Mouse (Mus musculus): ENCODE data around the gene Hist1h2ad. TPM values are rescaled to one million over a fixed set of nuclear protein-coding genes. Genes with fewer than 3 reads are reported as not detected.

Gene Hist1h2ad
- polyA plus RNA-seq, 1 experiment from 2014 or later: 1.0 TPM

DNA sequence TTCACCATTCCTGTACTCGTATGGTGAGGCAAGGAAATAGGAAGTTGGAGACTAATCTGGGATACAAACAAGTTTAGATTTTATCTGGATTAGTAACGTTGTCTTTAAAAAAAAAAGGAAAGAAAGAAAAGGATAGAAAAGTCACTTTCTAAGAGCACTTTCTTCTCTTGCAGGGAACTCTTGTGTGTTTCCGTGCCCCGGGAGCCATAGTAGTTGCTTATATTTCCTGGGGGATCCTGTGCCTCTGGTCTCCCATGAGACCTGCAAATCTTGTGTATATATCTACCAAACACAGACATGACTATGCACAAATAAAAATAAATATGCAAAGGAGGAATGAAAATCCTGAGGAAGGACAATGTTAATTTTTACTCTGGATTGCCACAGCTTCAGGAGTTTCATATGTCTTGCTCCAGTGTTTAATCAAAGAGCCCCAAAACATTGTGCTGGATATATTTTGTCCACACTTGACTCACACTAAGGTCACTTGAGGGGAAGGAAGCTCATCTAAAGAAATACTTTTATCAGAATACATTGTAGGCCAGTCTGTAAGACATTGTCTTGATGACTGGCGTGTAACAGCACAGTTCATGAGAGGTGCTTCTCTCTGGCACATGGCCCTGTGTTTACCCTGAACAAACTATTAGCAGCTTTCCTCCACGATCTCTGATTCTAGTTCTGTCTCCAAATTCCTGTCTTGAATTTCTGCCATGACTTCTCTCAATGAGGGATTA is 2.9 kb downstream of the Hist1h2ad start:
- WGBS: 47% methylated on average over 6 of the region's 6 CpGs
- ATAC-seq (ENCODE audit: low FRiP score) (no peak), DNase-seq (ENCODE audit: low spot score) (peak; percentile 37)
- Histone ChIP-seq H3K4me1 (replicated peaks; ENCODE audit: control insufficient read depth, insufficient read depth, low read length) (peaks cover 2% of the 10 kb centered on the region; the same call in 1 of the 2 replicates), H3K4me3 (ENCODE audit: low read depth, low read length) (peak overlapping the region; percentile 41), H3K36me3 (ENCODE audit: control insufficient read depth, insufficient read depth, low read length) (no peaks in the 10 kb centered on the region), H3K9me3 (ENCODE audit: control insufficient read depth, low read length) (no peaks in the 10 kb centered on the region), H3K4me2 (replicated peaks; ENCODE audit: low read depth, low read length) (peak overlapping the region; percentile 66), H3K27ac (ENCODE audit: low read depth, low read length) (peak overlapping the region; percentile 77), H3K27me3 (ENCODE audit: control insufficient read depth, insufficient read depth, low read length) (no peaks in the 10 kb centered on the region), H3K9ac (ENCODE audit: low read depth, low read length) (peak overlapping the region; percentile 65)

DNA sequence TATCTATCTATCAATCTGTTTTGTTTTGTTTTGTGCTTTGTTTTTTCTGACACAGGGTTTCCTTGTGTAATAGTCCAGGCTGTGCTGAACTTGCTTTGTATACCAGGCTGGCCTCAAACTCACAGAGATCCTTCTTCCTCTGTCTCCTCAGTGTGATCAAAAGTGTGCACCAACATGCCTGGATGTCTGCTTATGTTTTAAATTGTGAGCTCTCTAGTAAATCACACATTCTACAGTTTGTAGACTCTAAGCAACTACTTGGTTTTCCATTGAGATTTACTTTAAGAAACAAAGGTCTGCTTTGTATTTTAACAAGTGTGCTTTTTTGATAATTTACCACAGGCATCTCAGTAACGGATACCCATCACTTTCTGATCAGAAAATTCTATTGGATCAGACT is 3.7 kb downstream of the Hist1h2ad start:
- no peak overlapping the region for H3K9ac ChIP-seq (ENCODE audit: low read depth, low read length)
- H3K4me1 ChIP-seq (replicated peaks; ENCODE audit: control insufficient read depth, insufficient read depth, low read length): peaks cover 2% of the 10 kb centered on the region; the same call in 1 of the 2 replicates
- H3K27ac ChIP-seq (ENCODE audit: low read depth, low read length): 0 out of 2 replicates have a peak overlapping the region, but pooled peaks have one; percentile 24
- H3K27me3 ChIP-seq (ENCODE audit: control insufficient read depth, insufficient read depth, low read length): no peaks in the 10 kb centered on the region
- WGBS: 87% methylated on average over 1 of the region's 1 CpGs
- H3K4me3 ChIP-seq (ENCODE audit: low read depth, low read length): no peak overlapping the region
- DNase-seq (ENCODE audit: low spot score) (no peak), ATAC-seq (ENCODE audit: low FRiP score) (no peak)
- H3K36me3 ChIP-seq (ENCODE audit: control insufficient read depth, insufficient read depth, low read length): no peaks in the 10 kb centered on the region
- no peak overlapping the region for H3K4me2 ChIP-seq (replicated peaks; ENCODE audit: low read depth, low read length)
- H3K9me3 ChIP-seq (ENCODE audit: control insufficient read depth, low read length): no peaks in the 10 kb centered on the region

DNA sequence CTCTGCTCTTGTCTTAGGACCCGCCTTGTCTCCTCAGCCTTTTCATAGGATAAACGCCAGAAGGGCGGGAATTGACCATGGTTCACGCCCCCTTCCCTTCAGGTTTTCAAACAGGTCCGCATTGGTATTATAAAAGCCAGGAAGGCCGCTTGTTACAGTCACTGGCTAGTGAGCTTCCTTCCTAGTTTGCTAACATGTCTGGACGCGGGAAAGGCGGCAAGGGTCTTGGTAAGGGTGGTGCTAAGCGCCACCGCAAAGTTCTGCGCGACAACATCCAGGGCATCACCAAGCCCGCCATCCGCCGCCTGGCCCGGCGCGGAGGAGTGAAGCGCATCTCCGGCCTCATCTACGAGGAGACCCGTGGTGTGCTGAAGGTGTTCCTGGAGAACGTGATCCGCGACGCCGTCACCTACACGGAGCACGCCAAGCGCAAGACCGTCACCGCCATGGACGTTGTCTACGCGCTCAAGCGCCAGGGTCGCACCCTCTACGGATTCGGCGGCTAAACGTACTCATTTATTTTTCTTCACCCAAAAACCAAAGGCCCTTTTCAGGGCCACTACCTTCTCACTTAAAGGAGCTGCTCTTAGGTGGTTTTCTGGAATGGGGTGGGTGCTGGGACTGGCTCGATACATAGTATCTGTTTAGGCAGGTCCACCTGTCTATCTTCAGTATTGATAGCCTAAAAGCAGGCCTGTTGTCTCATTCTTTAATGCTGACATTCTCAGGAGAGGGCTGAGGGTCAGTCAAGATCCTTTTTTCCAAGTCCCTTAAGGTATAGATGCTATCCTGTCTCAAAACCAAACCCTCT is 7.4 kb downstream of the Hist1h2ad start, which contains the start of gene Hist1h4d:
Gene Hist1h4d, plus strand, starts transcription at position 191 of the 811 bp plus-strand sequence.
- H3K9me3 ChIP-seq (ENCODE audit: control insufficient read depth, low read length): no peaks in the 10 kb centered on the region
- under 1% methylated on average over 43 of the region's 43 CpGs for WGBS
- peak; percentile 99 for DNase-seq (ENCODE audit: low spot score)
- peaks cover 3% of the 10 kb centered on the region; the same call in 1 of the 2 replicates for H3K4me1 ChIP-seq (replicated peaks; ENCODE audit: control insufficient read depth, insufficient read depth, low read length)
- ATAC-seq (ENCODE audit: low FRiP score): peak; percentile 90
- peak within 1 kb of the TSS; percentile 44 for H3K4me3 ChIP-seq (ENCODE audit: low read depth, low read length)
- peak within 1 kb of the TSS; percentile 88 for H3K27ac ChIP-seq (ENCODE audit: low read depth, low read length)
- peak within 1 kb of the TSS; percentile 63 for H3K9ac ChIP-seq (ENCODE audit: low read depth, low read length)
- H3K36me3 ChIP-seq (ENCODE audit: control insufficient read depth, insufficient read depth, low read length): no peaks in the 10 kb centered on the region
- no peaks in the 10 kb centered on the region for H3K27me3 ChIP-seq (ENCODE audit: control insufficient read depth, insufficient read depth, low read length)
- peak within 1 kb of the TSS; percentile 83 for H3K4me2 ChIP-seq (replicated peaks; ENCODE audit: low read depth, low read length)

DNA sequence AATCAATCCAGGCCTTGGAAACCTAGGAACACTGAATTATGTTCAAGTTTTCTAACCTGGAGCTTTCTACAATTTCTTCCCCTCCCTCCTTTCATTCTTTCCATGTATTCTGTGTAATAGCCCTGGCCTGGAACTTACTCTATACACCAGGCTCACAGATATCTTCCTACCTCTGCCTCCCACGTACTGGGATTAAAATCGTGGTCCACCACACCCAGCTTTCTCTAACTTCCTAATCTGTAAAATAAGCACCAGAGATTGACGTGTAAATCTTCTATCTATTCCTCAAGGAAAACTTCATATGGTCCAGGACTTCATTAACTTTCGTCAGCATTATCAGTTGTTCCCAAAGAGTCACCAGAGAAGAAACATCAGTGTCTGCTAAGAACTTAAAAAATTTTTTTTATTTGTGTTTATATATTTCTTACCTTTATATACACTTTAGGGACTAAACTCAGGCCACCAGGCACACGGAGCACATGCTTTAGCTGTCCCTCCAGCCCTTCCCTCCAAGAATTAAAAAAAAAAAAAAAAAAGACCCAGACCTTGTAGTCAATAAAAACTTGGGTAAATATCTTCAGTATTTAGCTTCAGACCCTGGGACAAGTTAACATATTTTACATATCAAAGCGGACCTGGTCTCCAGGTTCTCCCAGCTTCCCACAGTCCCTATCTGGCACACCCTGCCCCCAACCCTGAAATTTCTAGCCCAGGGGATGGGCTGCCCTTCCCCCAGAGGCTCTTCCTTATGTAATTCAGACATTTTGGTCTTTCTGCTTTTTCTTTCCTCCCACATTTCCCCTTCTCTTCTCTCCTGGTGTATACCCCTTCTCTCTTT is 8.3 kb downstream of the Hist1h2ad start:
- Histone ChIP-seq H3K27ac (ENCODE audit: low read depth, low read length) (peak overlapping the region; percentile 88), H3K4me2 (replicated peaks; ENCODE audit: low read depth, low read length) (peak overlapping the region; percentile 83), H3K27me3 (ENCODE audit: control insufficient read depth, insufficient read depth, low read length) (no peaks in the 10 kb centered on the region), H3K4me1 (replicated peaks; ENCODE audit: control insufficient read depth, insufficient read depth, low read length) (peaks cover 3% of the 10 kb centered on the region; the same call in 1 of the 2 replicates), H3K9ac (ENCODE audit: low read depth, low read length) (peak overlapping the region; percentile 63), H3K9me3 (ENCODE audit: control insufficient read depth, low read length) (no peaks in the 10 kb centered on the region), H3K4me3 (ENCODE audit: low read depth, low read length) (peak overlapping the region; percentile 44), H3K36me3 (ENCODE audit: control insufficient read depth, insufficient read depth, low read length) (no peaks in the 10 kb centered on the region)
- 5% methylated on average over 6 of the region's 6 CpGs for WGBS
- DNase-seq (ENCODE audit: low spot score) (peak; percentile 49), ATAC-seq (ENCODE audit: low FRiP score) (no peak)

DNA sequence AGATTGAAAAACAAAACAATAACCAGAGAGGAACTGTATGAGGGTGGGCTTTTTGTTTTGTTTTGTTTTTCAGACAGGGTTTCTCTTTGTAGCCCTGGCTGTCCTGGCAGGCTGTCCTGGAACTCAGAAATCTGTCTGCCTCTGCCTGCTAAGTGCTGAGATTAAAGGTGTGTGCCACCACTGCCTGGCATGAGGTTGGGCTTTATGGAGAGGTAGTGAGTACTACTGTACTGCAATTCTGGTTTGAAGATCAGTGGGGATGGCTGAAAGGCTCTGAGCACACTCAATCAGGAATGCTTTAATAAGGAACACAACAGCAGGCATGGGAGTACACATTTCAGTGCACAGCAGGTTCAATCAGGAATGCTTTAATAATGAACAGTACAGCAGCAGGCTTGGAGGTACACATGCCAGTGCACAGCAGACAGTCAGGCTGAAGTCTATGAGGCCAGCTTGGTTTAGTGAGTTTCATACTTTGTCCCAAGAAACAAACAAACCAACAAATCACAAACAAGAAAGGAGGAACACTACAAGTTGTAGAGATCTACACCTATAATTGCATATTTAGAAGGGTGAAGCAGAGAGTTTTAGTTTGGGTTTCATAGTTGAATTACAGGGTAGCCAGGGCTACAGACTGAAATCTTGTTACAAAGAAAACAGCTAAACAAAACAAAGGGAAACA is 9.3 kb downstream of the Hist1h2ad start:
- no peak for DNase-seq (ENCODE audit: low spot score)
- no peak overlapping the region for H3K4me2 ChIP-seq (replicated peaks; ENCODE audit: low read depth, low read length)
- H3K4me1 ChIP-seq (replicated peaks; ENCODE audit: control insufficient read depth, insufficient read depth, low read length): peaks cover 3% of the 10 kb centered on the region; the same call in 1 of the 2 replicates
- no peaks in the 10 kb centered on the region for H3K36me3 ChIP-seq (ENCODE audit: control insufficient read depth, insufficient read depth, low read length)
- H3K4me3 ChIP-seq (ENCODE audit: low read depth, low read length): no peak overlapping the region
- H3K9me3 ChIP-seq (ENCODE audit: control insufficient read depth, low read length): no peaks in the 10 kb centered on the region
- no peak overlapping the region for H3K9ac ChIP-seq (ENCODE audit: low read depth, low read length)
- no peaks in the 10 kb centered on the region for H3K27me3 ChIP-seq (ENCODE audit: control insufficient read depth, insufficient read depth, low read length)
- peak overlapping the region; percentile 75 for H3K27ac ChIP-seq (ENCODE audit: low read depth, low read length)
- no peak for ATAC-seq (ENCODE audit: low FRiP score)

- peaks cover 3% of the 10 kb centered on the region; the same call in 1 of the 2 replicates for H3K4me1 ChIP-seq (replicated peaks; ENCODE audit: control insufficient read depth, insufficient read depth, low read length)
- no peak for DNase-seq (ENCODE audit: low spot score)
- H3K27me3 ChIP-seq (ENCODE audit: control insufficient read depth, insufficient read depth, low read length): no peaks in the 10 kb centered on the region
- peak overlapping the region; percentile 70 for H3K4me2 ChIP-seq (replicated peaks; ENCODE audit: low read depth, low read length)
- H3K9ac ChIP-seq (ENCODE audit: low read depth, low read length): peak overlapping the region; percentile 84
- peak overlapping the region; percentile 42; the same call in 1 of the 2 replicates for H3K4me3 ChIP-seq (ENCODE audit: low read depth, low read length)
- no peak for ATAC-seq (ENCODE audit: low FRiP score)
- H3K9me3 ChIP-seq (ENCODE audit: control insufficient read depth, low read length): no peaks in the 10 kb centered on the region
- H3K27ac ChIP-seq (ENCODE audit: low read depth, low read length): peak overlapping the region; percentile 96
- no peaks in the 10 kb centered on the region for H3K36me3 ChIP-seq (ENCODE audit: control insufficient read depth, insufficient read depth, low read length)
Measured at GRCm38 (mm10) chr13:23584331-23584730, 10.2 kb downstream of the Hist1h2ad start.

DNA sequence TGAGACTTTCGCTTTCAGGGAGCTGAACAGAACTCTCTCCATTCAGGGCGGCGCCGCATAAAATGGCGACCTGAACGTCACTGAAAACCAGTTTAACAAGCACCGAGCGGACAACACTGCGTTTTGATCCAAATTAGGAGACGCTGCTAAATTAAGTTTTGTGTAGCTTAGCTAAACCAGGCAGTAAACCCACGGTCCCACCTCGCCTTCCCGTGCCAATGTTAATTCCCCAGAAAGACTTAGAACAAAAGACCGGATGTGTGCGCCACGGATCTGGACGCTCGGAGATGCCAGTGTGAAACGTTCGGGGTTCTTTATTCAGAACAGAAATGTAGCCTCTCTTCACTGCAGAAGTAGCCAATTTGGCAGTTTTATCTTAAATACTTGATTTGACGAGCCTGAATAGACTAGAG is 10.9 kb downstream of the Hist1h2ad start:
- H3K9me3 ChIP-seq (ENCODE audit: control insufficient read depth, low read length): no peaks in the 10 kb centered on the region
- WGBS: under 1% methylated on average over 21 of the region's 21 CpGs
- H3K4me2 ChIP-seq (replicated peaks; ENCODE audit: low read depth, low read length): peak overlapping the region; percentile 70
- H3K4me1 ChIP-seq (replicated peaks; ENCODE audit: control insufficient read depth, insufficient read depth, low read length): peaks cover 3% of the 10 kb centered on the region; the same call in 1 of the 2 replicates
- ATAC-seq (ENCODE audit: low FRiP score) (0 out of 2 replicates have a peak, but pooled peaks have one; percentile 7), DNase-seq (ENCODE audit: low spot score) (peak; percentile 80)
- H3K36me3 ChIP-seq (ENCODE audit: control insufficient read depth, insufficient read depth, low read length): no peaks in the 10 kb centered on the region
- H3K4me3 ChIP-seq (ENCODE audit: low read depth, low read length): peak overlapping the region; percentile 42
- peak overlapping the region; percentile 84 for H3K9ac ChIP-seq (ENCODE audit: low read depth, low read length)
- peak overlapping the region; percentile 96 for H3K27ac ChIP-seq (ENCODE audit: low read depth, low read length)
- no peaks in the 10 kb centered on the region for H3K27me3 ChIP-seq (ENCODE audit: control insufficient read depth, insufficient read depth, low read length)

Measured in hindbrain, embryonic 11.5 days (tissue).